Mouse (Mus musculus): ENCODE results near the gene Spic. TPM values are rescaled to one million over a fixed set of nuclear protein-coding genes. Genes with fewer than 3 reads are reported as not detected.

Gene Spic
- not detected in 2 replicates for polyA plus RNA-seq (2016; fragmentation: Nextera tagmentation; extraction: Ambion mirVana)

DNA sequence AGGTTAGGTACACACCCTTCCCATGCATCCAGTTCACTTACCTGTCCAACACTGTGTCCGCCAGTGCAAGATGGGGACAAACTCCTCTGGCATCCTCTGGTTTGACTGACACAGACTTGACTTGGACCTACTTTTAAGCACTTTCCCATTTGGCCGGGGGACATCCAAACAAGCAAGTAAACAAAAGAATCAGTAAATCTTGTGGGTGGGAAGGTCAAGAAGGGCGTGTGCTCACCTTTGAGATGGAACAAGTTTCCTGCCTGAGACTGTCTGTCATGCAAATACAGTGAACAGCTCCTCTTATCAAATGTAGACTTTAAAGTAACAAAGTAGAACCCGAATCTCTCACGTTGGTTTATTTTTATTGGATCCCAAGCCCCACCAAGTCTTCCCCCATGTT lies at the start of gene Spic:
Gene Spic, minus strand, starts transcription at position 91 of the 400 bp plus-strand sequence.
- no peaks in the 10 kb centered on the region for H3K9me3 ChIP-seq
- no peak within 1 kb of the TSS for H3K4me3 ChIP-seq
- 71% methylated on average over 5 of the region's 5 CpGs for WGBS
- H3K27ac ChIP-seq, result no peak within 1 kb of the TSS
- no peak for DNase-seq (ENCODE audit: low spot score)
- no peaks in the 10 kb centered on the region for H3K27me3 ChIP-seq (ENCODE audit: insufficient read depth, poor library complexity, severe bottlenecking)
- H3K36me3 ChIP-seq, result no peaks in the 10 kb centered on the region
- no peaks in the 10 kb centered on the region for H3K4me1 ChIP-seq (replicated peaks)

- no peaks in the 10 kb centered on the region for H3K27me3 ChIP-seq (ENCODE audit: insufficient read depth, poor library complexity, severe bottlenecking)
- no peak overlapping the region for H3K27ac ChIP-seq
- H3K36me3 ChIP-seq, result peaks cover 28% of the 10 kb centered on the region
- DNase-seq (ENCODE audit: low spot score), result no peak
- no peaks in the 10 kb centered on the region for H3K9me3 ChIP-seq
- H3K4me3 ChIP-seq, result peak overlapping the region; percentile 97
- WGBS, result 16% methylated on average over 6 of the region's 6 CpGs
- H3K4me1 ChIP-seq (replicated peaks), result peaks cover 18% of the 10 kb centered on the region
These were observed 47.5 kb upstream of the Spic start for GRCm38 (mm10) chr10:88732309-88732622.

DNA sequence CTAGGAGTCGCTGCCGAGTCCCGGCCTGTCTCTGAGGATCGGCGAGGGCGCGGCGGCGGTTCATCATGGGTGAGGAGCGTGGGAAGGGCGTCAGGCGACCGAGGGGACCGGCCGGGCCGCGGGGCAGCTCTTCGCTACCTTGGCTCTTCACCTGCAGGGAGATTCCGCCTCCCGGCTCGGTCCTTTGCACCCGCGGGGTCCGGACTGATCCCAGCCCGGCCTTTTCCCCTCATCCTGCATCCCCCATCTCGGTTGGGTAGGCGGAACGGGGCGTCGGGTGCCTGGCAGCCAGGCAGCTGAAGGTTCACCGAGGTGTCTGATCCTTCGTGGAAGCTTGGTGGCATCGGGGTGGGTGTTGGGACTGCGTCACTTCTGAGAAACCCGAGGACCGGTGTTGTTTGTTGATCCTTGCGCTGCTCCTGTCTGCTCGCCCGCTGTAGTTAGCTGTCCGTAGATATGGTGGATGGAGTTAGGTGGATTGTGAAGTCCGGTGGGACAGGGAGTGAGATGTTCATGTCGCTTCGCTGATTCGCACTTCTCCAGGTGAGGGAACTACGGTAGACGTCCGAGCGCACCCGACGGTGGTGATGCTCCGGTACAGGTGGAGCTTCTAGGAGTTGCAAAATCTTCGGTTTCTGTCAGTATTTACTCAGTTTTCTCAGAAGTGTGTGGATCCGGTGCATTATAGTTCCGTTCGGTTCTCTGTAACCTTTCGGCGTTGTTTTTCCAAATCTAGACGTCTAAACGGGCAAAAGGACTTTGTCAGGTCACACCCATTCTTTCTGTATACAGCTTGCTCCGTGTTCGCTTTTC lies 46.9 kb upstream of the Spic start:
- no peak for DNase-seq (ENCODE audit: low spot score)
- no peaks in the 10 kb centered on the region for H3K9me3 ChIP-seq
- 3% methylated on average over 61 of the region's 61 CpGs for WGBS
- peaks cover 22% of the 10 kb centered on the region for H3K36me3 ChIP-seq
- H3K27ac ChIP-seq, result peak overlapping the region; percentile 91
- H3K4me3 ChIP-seq, result peak overlapping the region; percentile 97
- H3K4me1 ChIP-seq (replicated peaks), result peaks cover 18% of the 10 kb centered on the region
- no peaks in the 10 kb centered on the region for H3K27me3 ChIP-seq (ENCODE audit: insufficient read depth, poor library complexity, severe bottlenecking)

GRCm38 (mm10) chr10:88730571-88731495 lies 46.0 kb upstream of the Spic start, which contains the start of gene Arl1:
Arl1 (plus strand) TSS chr10:88730858.
- H3K4me3 ChIP-seq, result peak within 1 kb of the TSS; percentile 97

GRCm38 (mm10) chr10:88728166-88728565 lies 43.4 kb upstream of the Spic start:
- no peak overlapping the region for H3K4me3 ChIP-seq
- DNase-seq (ENCODE audit: low spot score), result no peak
- no peaks in the 10 kb centered on the region for H3K36me3 ChIP-seq
- H3K27me3 ChIP-seq (ENCODE audit: insufficient read depth, poor library complexity, severe bottlenecking), result no peaks in the 10 kb centered on the region
- WGBS, result 74% methylated on average over 8 of the region's 8 CpGs
- no peak overlapping the region for H3K27ac ChIP-seq
- H3K9me3 ChIP-seq, result no peaks in the 10 kb centered on the region
- peaks cover 17% of the 10 kb centered on the region for H3K4me1 ChIP-seq (replicated peaks)

More at GRCm38 (mm10) chr10:88730571-88731495, 46.0 kb upstream of the Spic start, which contains the start of gene Arl1:
- Histone ChIP-seq H3K36me3 (peaks cover 13% of the 10 kb centered on the region; the same call in 1 of the 2 replicates), H3K27ac (peak within 1 kb of the TSS; percentile 91), H3K9me3 (no peaks in the 10 kb centered on the region), H3K27me3 (ENCODE audit: insufficient read depth, poor library complexity, severe bottlenecking) (no peaks in the 10 kb centered on the region), H3K4me1 (replicated peaks) (peaks cover 18% of the 10 kb centered on the region)
- under 1% methylated on average over 65 of the region's 65 CpGs for WGBS
- peak; percentile 90 for DNase-seq (ENCODE audit: low spot score)

- 49% methylated on average over 1 of the region's 1 CpGs for WGBS
- Histone ChIP-seq H3K9me3 (no peaks in the 10 kb centered on the region), H3K27ac (no peak overlapping the region), H3K27me3 (ENCODE audit: insufficient read depth, poor library complexity, severe bottlenecking) (no peaks in the 10 kb centered on the region), H3K4me3 (no peak overlapping the region), H3K4me1 (replicated peaks) (peaks cover 10% of the 10 kb centered on the region), H3K36me3 (no peaks in the 10 kb centered on the region)
- peak; percentile 22 for DNase-seq (ENCODE audit: low spot score)
These were observed 42.3 kb upstream of the Spic start for GRCm38 (mm10) chr10:88727128-88727527.

DNA sequence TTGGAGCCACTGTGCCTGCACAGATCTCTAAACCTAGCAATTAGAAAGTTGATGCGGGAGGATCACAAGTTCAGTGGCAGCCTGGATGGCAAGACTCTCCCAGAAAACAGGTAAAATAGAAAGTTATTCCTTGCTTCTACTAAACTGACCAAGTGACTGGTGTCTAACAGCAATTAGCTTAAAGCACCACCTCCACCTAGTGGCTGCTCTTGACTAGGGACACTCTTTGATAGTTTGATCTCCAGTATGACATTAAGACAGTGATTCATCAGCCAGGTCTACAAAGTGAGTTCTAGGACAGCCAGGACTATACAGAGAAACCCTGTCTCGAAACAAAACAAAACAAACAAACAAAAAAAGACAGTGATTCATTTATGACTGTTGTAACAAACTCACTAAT lies 40.5 kb upstream of the Spic start:
- DNase-seq (ENCODE audit: low spot score), result no peak
- WGBS, result 60% methylated on average over 2 of the region's 2 CpGs
- peaks cover 3% of the 10 kb centered on the region for H3K4me1 ChIP-seq (replicated peaks)
- H3K36me3 ChIP-seq, result no peaks in the 10 kb centered on the region
- no peaks in the 10 kb centered on the region for H3K9me3 ChIP-seq
- no peak overlapping the region for H3K27ac ChIP-seq
- H3K4me3 ChIP-seq, result no peak overlapping the region
- H3K27me3 ChIP-seq (ENCODE audit: insufficient read depth, poor library complexity, severe bottlenecking), result no peaks in the 10 kb centered on the region

- DNase-seq (ENCODE audit: low spot score), result no peak
- WGBS, result 85% methylated on average over 1 of the region's 1 CpGs
- H3K36me3 ChIP-seq, result no peaks in the 10 kb centered on the region
- H3K9me3 ChIP-seq, result no peaks in the 10 kb centered on the region
- H3K4me3 ChIP-seq, result no peak overlapping the region
- H3K27me3 ChIP-seq (ENCODE audit: insufficient read depth, poor library complexity, severe bottlenecking), result no peaks in the 10 kb centered on the region
- H3K27ac ChIP-seq, result no peak overlapping the region
- 0 out of 2 replicates have a peak, but pooled peaks cover 6% of the 10 kb centered on the region for H3K4me1 ChIP-seq (replicated peaks)
These were observed 34.8 kb upstream of the Spic start for GRCm38 (mm10) chr10:88719618-88720017.

GRCm38 (mm10) chr10:88717756-88718025 lies 32.9 kb upstream of the Spic start:
- WGBS, result 51% methylated on average over 2 of the region's 2 CpGs
- Histone ChIP-seq H3K27me3 (ENCODE audit: insufficient read depth, poor library complexity, severe bottlenecking) (no peaks in the 10 kb centered on the region), H3K4me3 (no peak overlapping the region), H3K4me1 (replicated peaks) (0 out of 2 replicates have a peak, but pooled peaks cover 6% of the 10 kb centered on the region), H3K9me3 (no peaks in the 10 kb centered on the region), H3K27ac (no peak overlapping the region), H3K36me3 (no peaks in the 10 kb centered on the region)
- DNase-seq (ENCODE audit: low spot score), result no peak

DNA sequence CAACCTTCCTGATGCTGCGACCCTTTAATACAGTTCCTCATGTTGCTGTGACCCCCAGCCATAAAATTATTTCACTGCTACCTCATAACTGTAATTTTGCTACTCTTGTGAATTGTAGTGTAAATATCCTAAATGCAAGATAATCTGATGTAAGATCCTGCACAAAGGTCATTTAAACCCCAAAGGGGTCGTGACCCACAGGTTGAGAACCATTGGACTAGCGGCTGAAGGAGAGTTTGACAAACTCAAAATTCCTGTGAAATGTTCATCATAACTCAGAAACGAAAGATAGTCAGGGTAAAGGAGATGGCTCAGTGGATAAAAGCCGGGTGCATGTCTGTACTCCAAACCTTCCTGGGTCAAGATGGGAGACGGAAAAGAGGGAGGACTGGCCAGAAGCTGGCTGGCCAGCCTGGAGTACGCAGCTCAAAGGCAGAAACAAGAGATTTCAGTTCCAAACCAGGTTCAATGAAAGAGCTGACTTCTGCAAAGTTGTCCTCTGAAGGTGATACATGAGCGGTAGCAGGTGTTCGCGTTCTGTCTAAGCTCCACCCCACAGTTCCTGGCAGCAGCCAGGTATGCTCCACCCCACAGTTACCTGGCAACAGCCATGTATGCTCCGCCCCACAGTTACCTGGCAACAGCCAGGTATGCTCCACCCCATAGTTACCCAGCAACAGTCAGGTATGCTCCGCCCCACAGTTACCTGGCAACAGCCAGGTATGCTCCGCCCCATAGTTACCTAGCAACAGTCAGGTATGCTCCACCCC lies 32.4 kb upstream of the Spic start:
- no peak for DNase-seq (ENCODE audit: low spot score)
- 50% methylated on average over 13 of the region's 13 CpGs for WGBS
- H3K27ac ChIP-seq, result no peak overlapping the region

GRCm38 (mm10) chr10:88715621-88716020 lies 30.8 kb upstream of the Spic start:
- no peaks in the 10 kb centered on the region for H3K27me3 ChIP-seq (ENCODE audit: insufficient read depth, poor library complexity, severe bottlenecking)
- no peak for DNase-seq (ENCODE audit: low spot score)
- no peaks in the 10 kb centered on the region for H3K36me3 ChIP-seq
- WGBS, result 79% methylated on average over 6 of the region's 6 CpGs
- 0 out of 2 replicates have a peak, but pooled peaks cover 6% of the 10 kb centered on the region for H3K4me1 ChIP-seq (replicated peaks)
- H3K9me3 ChIP-seq, result no peaks in the 10 kb centered on the region
- H3K4me3 ChIP-seq, result no peak overlapping the region
- H3K27ac ChIP-seq, result no peak overlapping the region

More for the DNA sequence above, 32.4 kb upstream of the Spic start:
- H3K4me1 ChIP-seq (replicated peaks), result 0 out of 2 replicates have a peak, but pooled peaks cover 6% of the 10 kb centered on the region
- H3K4me3 ChIP-seq, result no peak overlapping the region
- no peaks in the 10 kb centered on the region for H3K27me3 ChIP-seq (ENCODE audit: insufficient read depth, poor library complexity, severe bottlenecking)
- H3K36me3 ChIP-seq, result no peaks in the 10 kb centered on the region
- no peaks in the 10 kb centered on the region for H3K9me3 ChIP-seq

- H3K27me3 ChIP-seq (ENCODE audit: insufficient read depth, poor library complexity, severe bottlenecking), result no peaks in the 10 kb centered on the region
- H3K27ac ChIP-seq, result no peak overlapping the region
- no peaks in the 10 kb centered on the region for H3K9me3 ChIP-seq
- DNase-seq (ENCODE audit: low spot score), result no peak
- no peaks in the 10 kb centered on the region for H3K36me3 ChIP-seq
- 0 out of 2 replicates have a peak, but pooled peaks cover 6% of the 10 kb centered on the region for H3K4me1 ChIP-seq (replicated peaks)
- WGBS, result 84% methylated on average over 4 of the region's 4 CpGs
- H3K4me3 ChIP-seq, result no peak overlapping the region
These were observed 29.9 kb upstream of the Spic start for GRCm38 (mm10) chr10:88714744-88715143.

Measured in hindbrain, embryonic 10.5 days (tissue).